Mouse (Mus musculus) E14TG2a.4 (cell line): ENCODE results near the gene Spindoc.

Experiments
- CTCF ChIP-seq: conservative IDR thresholded peaks from 2 replicates; pipeline ENCODE4 v1.5.1; 2014; ENCODE audit warnings: low read length
- NANOG ChIP-seq: IDR thresholded peaks from 2 replicates; pipeline ENCODE4 v1.6.1; 2014; ENCODE audit warnings: borderline replicate concordance, low read length, mixed read lengths
- POU5F1 ChIP-seq: IDR thresholded peaks from 2 replicates; pipeline ENCODE4 v1.6.1; 2014; ENCODE audit warnings: low read length, borderline replicate concordance

DNA sequence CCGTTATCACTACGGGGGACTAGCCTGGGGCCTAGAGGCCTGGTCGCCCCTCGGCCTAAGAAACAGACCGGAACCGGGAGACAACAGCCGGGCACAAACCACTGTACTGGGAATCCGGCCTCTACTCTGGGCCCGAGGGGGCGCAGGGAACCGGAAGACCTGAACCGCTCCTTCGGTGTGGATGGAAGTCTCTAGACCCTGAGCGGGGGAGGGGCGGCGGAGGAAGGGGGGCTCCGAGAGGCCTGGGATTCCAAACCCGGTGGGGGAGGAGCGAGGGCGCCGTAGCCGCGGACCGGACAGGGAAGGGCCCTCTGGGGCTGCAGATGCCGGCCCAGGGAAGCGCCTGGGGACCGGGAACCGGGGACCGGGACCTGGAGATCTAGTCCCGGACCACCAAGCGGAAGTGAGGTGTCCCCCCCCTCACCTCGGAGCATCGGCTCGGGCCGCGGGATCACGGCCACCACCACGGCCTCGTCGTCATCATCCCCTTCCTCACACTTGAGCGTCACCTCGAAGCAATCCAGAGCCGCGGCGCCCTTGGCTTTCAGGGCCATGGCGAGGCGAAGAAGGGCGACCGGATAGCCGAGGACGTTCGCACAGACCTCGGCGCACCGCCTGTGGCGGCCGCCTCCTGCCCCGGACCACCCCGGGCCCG lies 419 bp downstream of the Spindoc start:
- TF ChIP-seq CTCF: no peak
- TF ChIP-seq POU5F1: no peak
- TF ChIP-seq NANOG: no peak
